Mouse (Mus musculus): ENCODE data around the gene Clcn6.

Clcn6 gene

DNA sequence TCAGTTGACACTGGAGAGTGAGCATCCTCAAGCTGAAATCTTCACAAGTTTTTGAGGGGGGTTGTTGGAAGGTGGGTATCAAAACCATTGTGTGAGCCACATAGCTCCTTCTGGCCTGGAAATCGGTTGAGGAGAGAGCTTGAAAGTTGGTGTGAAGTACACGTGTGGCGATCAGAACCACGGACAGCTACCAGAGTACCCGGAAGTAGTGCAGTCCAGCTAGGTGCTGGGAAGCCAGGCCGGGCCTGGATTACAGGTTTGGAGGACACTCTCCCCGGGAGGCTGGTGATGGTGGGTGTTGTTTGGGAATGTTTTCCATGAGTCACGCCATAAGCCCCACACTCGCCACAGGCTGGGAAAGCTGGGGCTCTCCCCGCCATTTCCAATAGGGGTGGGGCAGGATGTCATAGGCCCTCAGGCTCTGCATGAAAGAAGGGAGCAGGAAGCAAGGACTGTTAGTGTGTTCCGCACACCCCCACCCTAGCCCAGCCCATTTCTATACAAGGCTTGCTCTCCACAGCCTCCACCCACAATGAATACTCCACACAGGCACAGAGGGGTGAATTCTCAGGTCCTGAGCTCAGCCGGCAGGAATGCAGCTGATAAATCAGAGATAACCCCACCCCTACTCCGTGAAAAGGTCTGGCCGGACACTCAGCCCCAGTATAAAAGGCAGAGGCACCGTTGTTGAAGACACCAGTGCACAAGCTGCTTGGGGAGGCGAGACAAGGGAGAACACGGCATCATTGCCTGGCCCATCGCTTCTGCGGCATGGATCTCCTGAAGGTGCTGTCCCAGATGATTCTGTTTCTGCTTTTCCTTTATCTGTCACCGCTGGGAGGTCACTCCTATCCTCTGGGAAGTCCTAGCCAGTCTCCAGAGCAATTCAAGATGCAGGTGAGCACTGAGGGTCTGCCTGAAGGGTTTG, 53.2 kb downstream of the Clcn6 start, which contains the start of gene Nppb:
Gene Nppb, plus strand, starts transcription at position 584 of the 928 bp plus-strand sequence.
- no peak for DNase-seq (ENCODE audit: low read depth, low spot score)

GRCm38 (mm10) chr4:147979441-147979860, 59.2 kb downstream of the Clcn6 start:
- DNase-seq (ENCODE audit: low read depth, low spot score), result no peak

GRCm38 (mm10) chr4:147978391-147978790, 60.2 kb downstream of the Clcn6 start:
- no peak for DNase-seq (ENCODE audit: low read depth, low spot score)

- DNase-seq (ENCODE audit: low read depth, low spot score), result no peak
These were observed 60.9 kb downstream of the Clcn6 start for GRCm38 (mm10) chr4:147977726-147978125.

DNA sequence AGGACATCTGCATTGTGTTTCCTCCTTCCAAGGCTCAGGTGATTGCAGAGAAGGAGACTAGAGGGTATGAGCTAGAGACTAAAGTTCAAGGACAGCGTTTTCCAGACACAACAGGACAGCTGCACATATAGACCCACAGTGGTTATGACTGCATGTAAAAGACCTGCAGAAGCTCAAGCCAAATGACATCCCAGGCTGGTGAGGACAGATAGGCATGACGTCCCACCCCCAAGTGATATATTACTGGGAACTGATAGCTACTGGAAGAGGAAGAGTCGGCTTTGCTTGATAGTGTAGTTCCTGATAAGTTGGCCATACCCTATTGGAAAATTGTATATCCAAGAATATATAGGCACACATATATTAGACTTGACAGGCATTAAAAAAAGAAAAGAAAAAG, 62.4 kb downstream of the Clcn6 start:
- no peak for DNase-seq (ENCODE audit: low read depth, low spot score)

- DNase-seq (ENCODE audit: low read depth, low spot score), result no peak
These were observed 69.3 kb downstream of the Clcn6 start for GRCm38 (mm10) chr4:147969337-147969736.

GRCm38 (mm10) chr4:147968816-147969215, 69.8 kb downstream of the Clcn6 start:
- no peak for DNase-seq (ENCODE audit: low read depth, low spot score)

DNA sequence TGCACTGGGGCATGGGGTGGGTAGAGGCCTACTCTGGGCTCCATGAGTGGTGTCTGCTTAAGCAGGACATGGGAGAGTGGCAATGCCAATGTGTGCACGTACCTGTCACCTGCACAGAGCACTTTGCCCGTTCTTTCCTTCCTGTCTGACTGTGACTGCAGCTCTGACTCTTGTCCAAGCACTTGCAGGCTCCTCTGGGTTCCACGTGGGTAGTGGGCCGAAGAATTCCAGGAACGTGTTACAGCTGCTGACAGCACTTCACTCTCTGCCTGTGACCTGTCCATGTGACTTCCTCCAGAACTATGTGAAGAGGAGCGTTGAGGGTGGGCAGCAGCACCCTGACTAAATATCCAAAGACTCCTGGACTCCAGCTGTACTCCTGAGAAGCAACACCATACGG, 72.9 kb downstream of the Clcn6 start:
- no peak for DNase-seq (ENCODE audit: low read depth, low spot score)

DNA sequence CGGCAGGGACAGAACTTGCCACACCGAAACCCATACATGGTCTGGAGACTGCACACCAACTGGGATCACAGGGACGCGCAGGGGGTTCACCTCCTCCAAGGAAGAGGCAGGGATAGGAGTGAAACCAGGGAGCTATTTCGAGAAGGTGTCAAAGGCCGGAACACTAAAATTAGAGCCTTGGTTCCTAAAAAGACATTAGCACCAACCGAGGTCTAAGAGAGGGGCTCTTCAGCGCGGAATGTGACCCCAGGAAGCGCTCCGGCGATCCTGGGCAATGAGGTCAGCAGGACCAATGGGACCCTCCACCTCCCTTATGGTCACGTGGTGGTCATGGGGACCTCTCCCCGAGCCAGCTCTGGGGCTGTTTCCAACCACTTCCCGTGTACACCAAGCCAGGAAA, 75.0 kb downstream of the Clcn6 start:
- DNase-seq (ENCODE audit: low read depth, low spot score), result no peak

GRCm38 (mm10) chr4:147962781-147963180, 75.8 kb downstream of the Clcn6 start:
- DNase-seq (ENCODE audit: low read depth, low spot score), result no peak

GRCm38 (mm10) chr4:147959881-147960831, 78.5 kb downstream of the Clcn6 start:
- peak; percentile 59 for DNase-seq (ENCODE audit: low read depth, low spot score)

DNA sequence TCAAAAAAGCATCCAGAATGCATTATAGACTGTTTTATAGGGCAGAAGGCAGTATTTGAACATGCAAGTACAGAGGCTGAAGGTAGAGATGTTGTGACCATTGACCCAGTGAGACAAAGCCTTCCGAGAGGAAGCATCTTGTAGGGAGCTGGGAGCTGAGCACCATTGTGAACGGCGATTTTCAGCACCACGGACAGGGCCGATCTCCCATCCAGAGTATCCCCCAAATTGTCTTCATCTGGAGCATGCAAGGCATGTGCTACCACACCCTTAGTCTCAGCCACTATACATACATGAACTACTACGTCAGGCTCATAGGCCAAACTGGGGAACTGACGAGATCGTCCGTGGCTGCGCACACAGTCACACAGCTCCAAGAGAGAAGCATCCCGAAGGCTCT, 81.5 kb downstream of the Clcn6 start:
- DNase-seq (ENCODE audit: low read depth, low spot score), result no peak
